Mouse (Mus musculus): ENCODE measurements around the gene Trim8. TPM values are rescaled to one million over a fixed set of nuclear protein-coding genes. Genes with fewer than 3 reads are reported as not detected.

Gene Trim8
- polyA plus RNA-seq, 1 experiment from 2014 or later: 18.0 TPM

GRCm38 (mm10) chr19:46532031-46532688 lies 30.7 kb downstream of the Trim8 start:
- H3K4me1 ChIP-seq (ENCODE audit: control insufficient read depth, insufficient read depth, low read length): peaks cover 64% of the 10 kb centered on the region
- H3K36me3 ChIP-seq (ENCODE audit: control insufficient read depth, insufficient read depth, low read length): no peaks in the 10 kb centered on the region
- ATAC-seq (ENCODE audit: insufficient number of reproducible peaks, low FRiP score, low TSS enrichment, low read depth) (no peak), DNase-seq (ENCODE audit: low spot score) (no peak)
- no peaks in the 10 kb centered on the region for H3K9me3 ChIP-seq (ENCODE audit: control insufficient read depth, low read length)
- no peak overlapping the region for H3K9ac ChIP-seq (ENCODE audit: low read length)
- no peak overlapping the region for H3K4me3 ChIP-seq (ENCODE audit: low read depth, low read length)
- no peaks in the 10 kb centered on the region for H3K27me3 ChIP-seq (ENCODE audit: control insufficient read depth, insufficient read depth, low read length)
- WGBS: 11% methylated on average over 10 of the region's 10 CpGs
- no peak overlapping the region for H3K4me2 ChIP-seq (ENCODE audit: low read depth, severe bottlenecking)
- H3K27ac ChIP-seq (replicated peaks; ENCODE audit: low read depth, low read length): no peak overlapping the region; the same call in 1 of the 2 replicates

GRCm38 (mm10) chr19:46533066-46533465 lies 31.6 kb downstream of the Trim8 start:
- WGBS: 44% methylated on average over 4 of the region's 4 CpGs
- no peaks in the 10 kb centered on the region for H3K36me3 ChIP-seq (ENCODE audit: control insufficient read depth, insufficient read depth, low read length)
- no peak overlapping the region for H3K4me2 ChIP-seq (ENCODE audit: low read depth, severe bottlenecking)
- ATAC-seq (ENCODE audit: insufficient number of reproducible peaks, low FRiP score, low TSS enrichment, low read depth) (no peak), DNase-seq (ENCODE audit: low spot score) (no peak)
- H3K4me1 ChIP-seq (ENCODE audit: control insufficient read depth, insufficient read depth, low read length): peaks cover 55% of the 10 kb centered on the region
- no peaks in the 10 kb centered on the region for H3K9me3 ChIP-seq (ENCODE audit: control insufficient read depth, low read length)
- H3K27ac ChIP-seq (replicated peaks; ENCODE audit: low read depth, low read length): no peak overlapping the region
- no peak overlapping the region for H3K4me3 ChIP-seq (ENCODE audit: low read depth, low read length)
- no peaks in the 10 kb centered on the region for H3K27me3 ChIP-seq (ENCODE audit: control insufficient read depth, insufficient read depth, low read length)
- no peak overlapping the region for H3K9ac ChIP-seq (ENCODE audit: low read length)

GRCm38 (mm10) chr19:46533525-46533924 lies 32.0 kb downstream of the Trim8 start:
- Histone ChIP-seq H3K27ac (replicated peaks; ENCODE audit: low read depth, low read length) (no peak overlapping the region), H3K9ac (ENCODE audit: low read length) (no peak overlapping the region), H3K9me3 (ENCODE audit: control insufficient read depth, low read length) (no peaks in the 10 kb centered on the region), H3K4me2 (ENCODE audit: low read depth, severe bottlenecking) (no peak overlapping the region), H3K4me1 (ENCODE audit: control insufficient read depth, insufficient read depth, low read length) (peaks cover 50% of the 10 kb centered on the region), H3K27me3 (ENCODE audit: control insufficient read depth, insufficient read depth, low read length) (no peaks in the 10 kb centered on the region), H3K36me3 (ENCODE audit: control insufficient read depth, insufficient read depth, low read length) (no peaks in the 10 kb centered on the region; the same call in 1 of the 2 replicates), H3K4me3 (ENCODE audit: low read depth, low read length) (no peak overlapping the region)
- DNase-seq (ENCODE audit: low spot score): no peak
- ATAC-seq (ENCODE audit: insufficient number of reproducible peaks, low FRiP score, low TSS enrichment, low read depth): no peak
- 55% methylated on average over 5 of the region's 5 CpGs for WGBS

- no peak for DNase-seq (ENCODE audit: low spot score)
- H3K9ac ChIP-seq (ENCODE audit: low read length): no peak overlapping the region
- H3K4me1 ChIP-seq (ENCODE audit: control insufficient read depth, insufficient read depth, low read length): peaks cover 39% of the 10 kb centered on the region
- H3K27ac ChIP-seq (replicated peaks; ENCODE audit: low read depth, low read length): no peak overlapping the region
- no peaks in the 10 kb centered on the region for H3K9me3 ChIP-seq (ENCODE audit: control insufficient read depth, low read length)
- no peak overlapping the region for H3K4me2 ChIP-seq (ENCODE audit: low read depth, severe bottlenecking)
- no peak overlapping the region for H3K4me3 ChIP-seq (ENCODE audit: low read depth, low read length)
- no peaks in the 10 kb centered on the region for H3K27me3 ChIP-seq (ENCODE audit: control insufficient read depth, insufficient read depth, low read length)
- H3K36me3 ChIP-seq (ENCODE audit: control insufficient read depth, insufficient read depth, low read length): no peaks in the 10 kb centered on the region; the same call in 1 of the 2 replicates
- ATAC-seq (ENCODE audit: insufficient number of reproducible peaks, low FRiP score, low TSS enrichment, low read depth): no peak
- WGBS: 42% methylated on average over 6 of the region's 6 CpGs
Measured at GRCm38 (mm10) chr19:46534542-46535098, 33.1 kb downstream of the Trim8 start.

GRCm38 (mm10) chr19:46537357-46537756 lies 35.9 kb downstream of the Trim8 start:
- no peak overlapping the region for H3K4me2 ChIP-seq (ENCODE audit: low read depth, severe bottlenecking)
- ATAC-seq (ENCODE audit: insufficient number of reproducible peaks, low FRiP score, low TSS enrichment, low read depth) (no peak), DNase-seq (ENCODE audit: low spot score) (no peak)
- H3K9me3 ChIP-seq (ENCODE audit: control insufficient read depth, low read length): no peaks in the 10 kb centered on the region
- no peak overlapping the region for H3K9ac ChIP-seq (ENCODE audit: low read length)
- no peak overlapping the region for H3K4me3 ChIP-seq (ENCODE audit: low read depth, low read length)
- H3K36me3 ChIP-seq (ENCODE audit: control insufficient read depth, insufficient read depth, low read length): no peaks in the 10 kb centered on the region; the same call in 1 of the 2 replicates
- peaks cover 12% of the 10 kb centered on the region for H3K4me1 ChIP-seq (ENCODE audit: control insufficient read depth, insufficient read depth, low read length)
- H3K27ac ChIP-seq (replicated peaks; ENCODE audit: low read depth, low read length): no peak overlapping the region
- WGBS: 93% methylated on average over 9 of the region's 9 CpGs
- no peaks in the 10 kb centered on the region for H3K27me3 ChIP-seq (ENCODE audit: control insufficient read depth, insufficient read depth, low read length)

GRCm38 (mm10) chr19:46538213-46538612 lies 36.7 kb downstream of the Trim8 start:
- Histone ChIP-seq H3K9ac (ENCODE audit: low read length) (no peak overlapping the region), H3K27me3 (ENCODE audit: control insufficient read depth, insufficient read depth, low read length) (no peaks in the 10 kb centered on the region), H3K4me3 (ENCODE audit: low read depth, low read length) (no peak overlapping the region), H3K4me1 (ENCODE audit: control insufficient read depth, insufficient read depth, low read length) (0 out of 2 replicates have a peak, but pooled peaks cover 3% of the 10 kb centered on the region), H3K9me3 (ENCODE audit: control insufficient read depth, low read length) (no peaks in the 10 kb centered on the region), H3K4me2 (ENCODE audit: low read depth, severe bottlenecking) (no peak overlapping the region), H3K27ac (replicated peaks; ENCODE audit: low read depth, low read length) (no peak overlapping the region), H3K36me3 (ENCODE audit: control insufficient read depth, insufficient read depth, low read length) (no peaks in the 10 kb centered on the region; the same call in 1 of the 2 replicates)
- DNase-seq (ENCODE audit: low spot score) (no peak), ATAC-seq (ENCODE audit: insufficient number of reproducible peaks, low FRiP score, low TSS enrichment, low read depth) (no peak)
- WGBS: 83% methylated on average over 6 of the region's 6 CpGs

- no peaks in the 10 kb centered on the region for H3K4me1 ChIP-seq (ENCODE audit: control insufficient read depth, insufficient read depth, low read length)
- H3K4me2 ChIP-seq (ENCODE audit: low read depth, severe bottlenecking): no peak overlapping the region
- no peaks in the 10 kb centered on the region for H3K9me3 ChIP-seq (ENCODE audit: control insufficient read depth, low read length)
- H3K9ac ChIP-seq (ENCODE audit: low read length): no peak overlapping the region
- no peak overlapping the region for H3K27ac ChIP-seq (replicated peaks; ENCODE audit: low read depth, low read length)
- no peak for ATAC-seq (ENCODE audit: insufficient number of reproducible peaks, low FRiP score, low TSS enrichment, low read depth)
- WGBS: 88% methylated on average over 8 of the region's 8 CpGs
- no peaks in the 10 kb centered on the region; the same call in 1 of the 2 replicates for H3K36me3 ChIP-seq (ENCODE audit: control insufficient read depth, insufficient read depth, low read length)
- DNase-seq (ENCODE audit: low spot score): no peak
- H3K4me3 ChIP-seq (ENCODE audit: low read depth, low read length): no peak overlapping the region
- H3K27me3 ChIP-seq (ENCODE audit: control insufficient read depth, insufficient read depth, low read length): no peaks in the 10 kb centered on the region
Measured at GRCm38 (mm10) chr19:46542750-46543149, 41.2 kb downstream of the Trim8 start.

GRCm38 (mm10) chr19:46547565-46547964 lies 46.1 kb downstream of the Trim8 start:
- ATAC-seq (ENCODE audit: insufficient number of reproducible peaks, low FRiP score, low TSS enrichment, low read depth) (no peak), DNase-seq (ENCODE audit: low spot score) (no peak)
- 84% methylated on average over 6 of the region's 6 CpGs for WGBS
- Histone ChIP-seq H3K4me1 (ENCODE audit: control insufficient read depth, insufficient read depth, low read length) (no peaks in the 10 kb centered on the region), H3K4me2 (ENCODE audit: low read depth, severe bottlenecking) (no peak overlapping the region), H3K27me3 (ENCODE audit: control insufficient read depth, insufficient read depth, low read length) (no peaks in the 10 kb centered on the region), H3K9me3 (ENCODE audit: control insufficient read depth, low read length) (no peaks in the 10 kb centered on the region), H3K4me3 (ENCODE audit: low read depth, low read length) (no peak overlapping the region), H3K36me3 (ENCODE audit: control insufficient read depth, insufficient read depth, low read length) (peaks cover 13% of the 10 kb centered on the region; the same call in 1 of the 2 replicates), H3K27ac (replicated peaks; ENCODE audit: low read depth, low read length) (no peak overlapping the region), H3K9ac (ENCODE audit: low read length) (no peak overlapping the region)
